Mouse (Mus musculus): ENCODE data around the gene Ccdc85c. TPM values are rescaled to one million over a fixed set of nuclear protein-coding genes. Genes with fewer than 3 reads are reported as not detected.

The Ccdc85c gene
- total RNA-seq, 4 experiments from 2014 or later: 38.2 to 46.2 (median 40.0) TPM

DNA sequence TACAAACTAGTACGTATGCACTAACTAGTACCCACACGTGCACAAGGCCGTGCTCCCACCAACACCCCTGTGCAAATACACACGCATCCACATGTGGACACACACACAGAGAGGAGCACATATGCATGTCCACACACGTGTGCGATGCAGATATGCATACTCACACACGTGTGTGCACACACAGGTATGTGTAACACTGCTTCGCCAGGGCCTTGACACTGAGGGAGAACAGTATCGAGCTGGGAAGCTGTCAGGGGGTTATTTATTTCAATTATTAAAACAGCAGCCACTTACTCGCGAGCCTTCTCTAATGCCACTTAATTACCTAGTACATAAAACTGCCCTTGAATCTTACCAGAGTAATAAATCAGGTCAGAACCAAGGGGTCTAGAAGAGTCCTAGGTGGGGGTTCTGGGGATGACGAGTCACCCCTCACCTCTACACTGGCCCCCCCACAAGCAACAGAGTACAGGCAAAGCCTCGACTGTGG lies 34.8 kb downstream of the Ccdc85c start:
- DNase-seq (ENCODE audit: low spot score): no peak

DNA sequence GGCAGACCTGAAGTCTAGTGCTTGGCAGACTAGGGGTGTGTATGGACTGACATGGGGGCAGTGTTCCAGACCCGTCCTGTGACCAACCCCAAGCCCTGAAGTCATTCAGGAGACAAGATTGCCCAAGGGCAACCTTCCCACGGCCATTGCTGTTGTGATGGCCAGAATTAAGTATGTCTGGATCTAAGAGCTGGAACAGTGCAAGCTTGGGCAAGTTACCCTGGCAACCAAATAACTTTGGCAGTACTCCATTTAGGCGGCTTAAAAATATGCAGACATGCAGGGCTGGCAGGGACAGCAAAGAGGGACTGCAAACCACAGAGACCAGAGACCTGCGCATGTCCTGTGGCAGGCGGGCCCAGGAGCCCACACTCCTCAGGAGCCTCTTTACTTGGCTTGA lies 35.8 kb downstream of the Ccdc85c start:
- DNase-seq (ENCODE audit: low spot score): peak; percentile 53

- DNase-seq (ENCODE audit: low spot score): no peak
These were observed 36.7 kb downstream of the Ccdc85c start for GRCm38 (mm10) chr12:108238395-108239035.

GRCm38 (mm10) chr12:108237300-108238006 lies 37.8 kb downstream of the Ccdc85c start:
- peak; percentile 82 for DNase-seq (ENCODE audit: low spot score)

DNA sequence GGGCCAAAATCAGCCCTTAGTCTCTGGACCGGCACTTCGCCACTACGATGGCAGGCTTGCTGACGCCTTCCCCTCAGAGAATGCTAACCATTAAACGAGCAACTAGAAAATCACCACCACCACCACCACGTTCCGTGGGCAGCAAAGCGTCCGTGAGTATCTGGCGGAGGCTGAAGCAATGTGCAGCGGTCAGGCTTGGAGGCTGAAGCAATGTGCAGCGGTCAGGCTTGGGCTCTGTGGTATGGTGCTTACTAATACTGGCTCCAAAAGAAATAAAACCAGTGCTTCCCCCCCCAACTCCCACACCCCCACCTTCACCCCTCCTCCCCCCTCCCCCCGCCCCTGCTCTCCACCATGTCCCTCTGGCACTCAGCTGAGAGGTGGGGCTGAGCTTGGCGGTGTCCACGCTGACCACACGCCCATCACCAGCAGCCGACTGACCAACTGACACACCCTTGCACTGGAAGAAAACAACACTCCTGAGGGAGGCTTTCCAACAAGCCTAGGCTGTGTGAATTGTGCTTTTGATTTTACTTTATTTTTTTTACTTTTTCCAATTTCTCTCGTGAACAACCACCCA lies 39.2 kb downstream of the Ccdc85c start:
- DNase-seq (ENCODE audit: low spot score): no peak

DNA sequence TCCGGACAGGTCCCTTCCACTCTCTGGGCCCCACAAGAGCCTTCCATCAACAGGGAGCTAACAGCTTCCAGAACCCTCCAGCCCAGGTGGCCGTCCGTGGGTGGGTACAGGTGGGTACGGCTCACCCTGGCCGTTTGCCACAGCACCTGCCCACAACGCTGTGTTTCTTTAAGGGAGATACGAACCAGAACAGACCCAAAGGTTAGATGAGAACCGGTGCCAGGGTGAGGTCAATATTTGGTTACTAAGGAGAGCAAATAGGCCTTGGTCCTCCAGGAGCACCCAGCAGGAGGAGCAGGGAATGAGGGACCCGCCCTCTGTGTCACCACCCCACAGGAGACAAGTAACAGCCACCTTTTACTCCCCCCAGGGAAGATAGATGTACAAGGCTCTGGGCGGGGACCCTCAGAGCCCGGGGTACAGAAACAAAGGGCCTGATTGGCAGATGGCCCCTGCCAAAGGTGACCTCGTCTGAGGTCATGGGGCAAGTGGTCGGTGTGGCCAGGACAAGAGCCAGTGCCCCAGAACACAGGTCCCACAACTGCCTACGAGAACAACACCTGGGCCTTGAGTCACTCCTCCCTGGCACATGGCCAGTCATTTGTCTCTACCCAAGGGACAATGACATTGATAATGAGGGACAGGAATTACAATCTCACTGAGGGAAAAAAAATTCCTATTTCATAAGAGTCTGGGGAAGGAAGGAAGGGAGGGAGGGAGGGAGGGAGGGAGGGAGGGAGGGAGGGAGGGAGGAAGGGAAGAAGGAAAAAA lies 40.2 kb downstream of the Ccdc85c start:
- DNase-seq (ENCODE audit: low spot score): no peak

DNA sequence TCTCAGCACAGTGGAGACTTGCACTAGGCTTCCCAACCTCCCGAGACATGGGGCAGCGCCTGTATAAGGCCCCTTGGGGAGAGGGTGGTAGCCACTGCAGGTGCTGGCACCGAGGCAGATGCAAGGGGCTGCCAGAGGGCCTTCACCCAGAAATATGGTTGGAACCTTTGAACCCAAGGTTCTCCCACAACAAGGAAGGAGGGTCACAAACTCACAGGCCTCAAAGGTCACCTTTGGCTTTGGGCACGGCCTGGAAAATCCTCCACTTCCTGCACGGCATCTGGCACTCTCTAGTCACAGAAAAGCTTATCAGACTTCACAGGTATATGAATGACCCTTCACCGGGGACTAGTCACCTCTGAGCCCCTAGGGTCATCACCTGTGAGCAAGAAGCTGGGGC lies 41.5 kb downstream of the Ccdc85c start:
- DNase-seq (ENCODE audit: low spot score): no peak

DNA sequence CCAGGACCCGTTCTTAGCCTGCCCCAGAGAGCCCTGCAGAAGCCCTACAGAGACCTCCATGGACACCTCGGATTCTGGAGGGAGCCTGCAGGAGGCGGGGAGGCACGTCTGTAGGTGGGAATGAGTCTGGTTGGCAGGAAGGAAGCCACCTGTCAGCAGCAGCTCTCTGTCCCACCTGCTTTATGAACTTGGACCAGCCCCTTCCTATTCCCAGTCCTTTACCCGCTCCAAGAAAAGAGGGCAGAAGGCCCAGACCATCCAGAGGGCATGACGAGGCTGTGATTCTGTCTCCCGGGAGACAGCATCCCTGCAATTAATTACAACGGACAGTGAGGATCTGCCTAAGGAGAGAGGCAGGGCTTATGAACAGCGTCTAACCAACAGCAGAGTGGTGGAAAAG lies 43.3 kb downstream of the Ccdc85c start:
- no peak for DNase-seq (ENCODE audit: low spot score)

- no peak for DNase-seq (ENCODE audit: low spot score)
These were observed 44.1 kb downstream of the Ccdc85c start for GRCm38 (mm10) chr12:108230821-108231794.

GRCm38 (mm10) chr12:108230077-108230476 lies 45.1 kb downstream of the Ccdc85c start:
- no peak for DNase-seq (ENCODE audit: low spot score)

GRCm38 (mm10) chr12:108227527-108227926 lies 47.7 kb downstream of the Ccdc85c start:
- DNase-seq (ENCODE audit: low spot score): no peak

- no peak for DNase-seq (ENCODE audit: low spot score)
These were observed 48.3 kb downstream of the Ccdc85c start for GRCm38 (mm10) chr12:108226941-108227340.

GRCm38 (mm10) chr12:108226216-108226615 lies 49.0 kb downstream of the Ccdc85c start:
- no peak for DNase-seq (ENCODE audit: low spot score)

GRCm38 (mm10) chr12:108225781-108226180 lies 49.4 kb downstream of the Ccdc85c start:
- no peak for DNase-seq (ENCODE audit: low spot score)

GRCm38 (mm10) chr12:108223357-108223756 lies 51.9 kb downstream of the Ccdc85c start:
- no peak for DNase-seq (ENCODE audit: low spot score)

- no peak for DNase-seq (ENCODE audit: low spot score)
These were observed 53.5 kb downstream of the Ccdc85c start for GRCm38 (mm10) chr12:108221712-108222111.

- DNase-seq (ENCODE audit: low spot score): no peak
These were observed 54.0 kb downstream of the Ccdc85c start for GRCm38 (mm10) chr12:108221206-108221605.

DNA sequence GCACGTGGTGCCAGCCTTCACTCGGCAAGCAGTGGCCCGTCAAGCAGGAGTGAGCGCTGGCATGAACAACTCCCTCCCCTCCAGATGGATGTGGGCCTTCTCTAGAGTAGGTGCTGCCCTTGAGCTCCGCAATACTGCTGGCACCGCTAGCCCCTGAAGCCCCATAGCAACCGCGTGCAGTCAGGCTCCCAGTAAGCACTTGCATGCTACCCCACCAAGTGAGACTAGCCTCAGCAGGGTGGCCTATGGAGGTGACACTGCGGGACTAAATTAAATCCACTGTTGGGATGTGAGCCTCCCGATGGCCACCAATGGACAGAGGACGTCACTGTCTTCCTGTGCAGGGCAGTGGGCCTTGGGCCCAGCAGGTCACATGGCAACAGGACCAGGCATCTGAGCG lies 54.6 kb downstream of the Ccdc85c start:
- DNase-seq (ENCODE audit: low spot score): no peak

- no peak for DNase-seq (ENCODE audit: low spot score)
These were observed 55.2 kb downstream of the Ccdc85c start for GRCm38 (mm10) chr12:108219825-108220616.

GRCm38 (mm10) chr12:108219163-108219562 lies 56.1 kb downstream of the Ccdc85c start:
- DNase-seq (ENCODE audit: low spot score): no peak

Measured in heart, adult 8-10 months (tissue).